Mouse (Mus musculus) retina, embryonic 14.5 days (tissue): ENCODE data around the gene Lyrm1.

Source experiments
- DNase-seq: peaks from one replicate; pipeline ENCODE4 v3.0.0-alpha.2; 2015; ENCODE audit warnings: low spot score

The Lyrm1 gene

DNA sequence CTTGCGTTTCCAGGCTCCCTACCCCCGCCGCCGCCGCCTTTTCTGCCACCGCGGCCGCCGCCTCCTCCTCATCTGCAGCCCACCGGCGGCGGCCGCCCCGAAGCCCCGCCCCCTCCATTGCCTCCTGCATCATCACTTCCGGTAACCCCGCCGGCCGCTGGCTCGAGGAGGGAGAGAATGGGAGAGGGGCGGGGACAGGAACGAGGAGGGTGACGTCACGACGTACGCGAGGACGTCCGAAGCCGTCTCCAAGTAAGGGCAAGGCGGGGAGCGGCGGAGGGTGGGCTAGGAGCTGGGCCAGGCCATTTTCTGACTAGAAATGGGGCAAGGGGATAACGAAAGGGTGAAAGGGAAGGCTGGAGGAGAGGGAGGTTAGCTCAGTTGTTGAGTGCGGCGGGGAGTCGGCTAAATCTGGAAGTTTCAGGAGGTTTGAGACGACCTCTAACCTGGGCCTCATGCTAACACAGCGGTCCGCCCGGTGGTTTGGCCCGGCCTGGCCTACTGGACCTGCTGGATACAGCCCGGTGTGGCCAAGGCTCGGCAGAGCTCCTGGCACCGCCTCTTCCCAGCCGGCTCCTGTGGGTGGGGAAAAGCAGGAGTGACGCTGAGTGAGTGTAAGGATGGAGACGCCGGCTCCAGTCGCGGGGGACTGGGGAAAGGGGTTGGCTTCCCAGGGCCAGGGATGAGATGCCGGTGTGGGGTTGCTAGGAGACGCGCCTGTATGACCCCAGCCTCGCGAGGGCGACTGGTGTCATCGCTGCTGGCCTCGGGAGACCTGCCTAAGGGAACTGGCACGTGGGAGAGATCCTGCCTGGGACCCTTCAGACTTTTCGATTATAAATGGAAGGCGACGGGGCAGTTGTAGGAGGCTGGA, at the start of gene Lyrm1, which contains the start of gene Dcun1d3:
Lyrm1 (plus strand) TSS at position 223 of the 874 bp plus-strand sequence.
Dcun1d3 (minus strand) TSS at position 660 of the 874 bp plus-strand sequence.
- peak; percentile 99 for DNase-seq

DNA sequence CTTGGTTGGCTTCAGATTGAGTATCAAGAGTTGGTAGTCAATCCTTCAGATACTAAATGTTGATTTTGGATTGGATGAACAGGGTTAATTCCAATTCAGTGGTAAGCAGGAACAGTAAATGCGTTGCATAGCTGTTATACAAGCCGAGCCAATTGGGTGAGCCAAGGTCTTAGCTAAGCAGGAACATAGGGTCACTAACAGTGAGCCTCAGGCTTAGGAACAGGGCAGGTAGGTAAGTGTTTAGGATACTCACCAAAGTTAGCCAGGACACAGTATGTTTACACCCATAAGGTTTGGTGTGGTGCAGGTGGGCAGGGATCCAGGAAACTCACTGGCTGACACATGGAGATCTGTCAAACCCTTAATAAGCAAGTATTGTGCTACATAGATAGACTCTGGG, 48.3 kb upstream of the Lyrm1 start:
- no peak for DNase-seq

DNA sequence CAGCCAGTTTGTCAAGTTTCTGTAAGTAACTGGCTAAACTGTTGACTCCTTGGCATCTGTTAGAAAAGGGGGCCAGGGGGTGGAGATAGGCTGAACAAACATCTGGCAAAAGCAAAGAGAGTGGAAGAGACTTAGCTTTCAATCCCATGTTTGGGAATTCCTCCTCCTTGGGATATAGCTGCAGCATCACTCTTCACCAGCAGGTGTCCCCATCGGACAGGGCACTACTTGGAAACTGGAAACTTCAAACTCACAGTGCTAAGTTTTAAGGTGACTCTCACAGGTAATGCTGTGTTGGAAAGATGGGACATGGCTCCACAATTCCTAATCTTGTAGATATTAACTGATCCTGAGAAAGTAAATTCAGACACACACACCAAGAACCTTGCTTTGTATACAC, 46.6 kb upstream of the Lyrm1 start:
- DNase-seq: peak; percentile 81

DNA sequence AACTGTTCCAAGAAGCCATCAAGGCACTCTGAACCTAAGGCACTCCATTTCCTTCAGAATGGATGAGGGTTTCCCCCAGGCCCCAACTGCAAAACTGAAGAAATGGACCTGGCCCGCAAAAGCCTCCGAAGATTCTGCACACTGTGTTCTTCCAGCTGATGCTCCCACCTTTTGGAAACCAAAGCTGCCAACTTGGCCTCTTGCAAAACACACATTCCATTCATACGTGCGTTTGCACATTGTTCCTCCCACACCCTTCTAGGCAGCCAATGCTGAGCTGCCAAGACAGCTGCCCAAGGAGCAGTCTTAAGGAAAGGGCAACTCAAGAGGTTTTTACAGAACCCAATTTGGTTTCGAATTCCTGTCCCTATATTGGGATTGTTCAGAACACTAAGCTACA, 44.9 kb upstream of the Lyrm1 start:
- DNase-seq: no peak

GRCm38 (mm10) chr7:119852494-119852893, 43.2 kb upstream of the Lyrm1 start:
- DNase-seq: no peak

- no peak for DNase-seq
Measured at GRCm38 (mm10) chr7:119853186-119853585, 42.5 kb upstream of the Lyrm1 start.

- DNase-seq: no peak
Measured at GRCm38 (mm10) chr7:119854362-119854761, 41.3 kb upstream of the Lyrm1 start.

DNA sequence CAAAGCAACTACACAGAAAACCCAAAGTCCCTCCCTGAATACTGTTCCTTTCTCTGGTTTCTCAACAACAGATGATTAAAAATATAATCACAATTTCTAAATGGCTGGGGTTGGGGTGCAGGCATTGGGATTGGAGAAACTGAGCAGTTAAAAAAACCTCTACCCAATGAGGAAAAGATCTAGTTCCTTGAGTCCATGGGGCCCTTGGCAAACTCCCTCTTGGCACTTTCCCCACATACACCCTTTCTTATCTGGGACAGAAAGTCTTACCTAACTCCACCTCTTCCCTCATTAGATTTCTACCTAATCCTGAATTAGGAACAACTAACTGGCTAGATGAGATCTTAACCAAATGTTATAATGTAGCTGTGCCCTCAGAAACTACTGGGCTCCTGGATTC, 40.6 kb upstream of the Lyrm1 start:
- no peak for DNase-seq

GRCm38 (mm10) chr7:119859476-119859875, 36.2 kb upstream of the Lyrm1 start:
- no peak for DNase-seq

DNA sequence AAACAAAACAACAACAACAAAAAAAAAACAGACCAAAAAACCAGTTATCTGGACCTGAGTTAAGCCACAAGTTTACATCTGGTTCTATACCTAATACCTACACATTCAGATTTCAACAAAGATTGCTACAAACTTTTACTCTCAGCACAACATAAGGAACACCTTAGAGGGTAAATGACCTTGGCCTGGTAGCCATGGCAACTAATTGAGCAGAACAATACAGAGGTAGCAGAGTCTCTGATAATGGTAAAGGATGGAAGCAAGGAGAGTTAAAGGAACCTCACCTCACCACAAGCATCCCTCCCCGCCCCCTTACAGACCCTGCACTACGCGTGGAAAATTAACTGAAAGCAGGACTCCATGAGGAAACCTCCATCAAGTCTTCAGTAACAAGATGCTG, 35.5 kb upstream of the Lyrm1 start:
- DNase-seq: no peak

- no peak for DNase-seq
Measured at GRCm38 (mm10) chr7:119860554-119860953, 35.1 kb upstream of the Lyrm1 start.

- no peak for DNase-seq
Measured at GRCm38 (mm10) chr7:119860971-119861334, 34.7 kb upstream of the Lyrm1 start.

- DNase-seq: peak; percentile 52
Measured at GRCm38 (mm10) chr7:119861335-119862091, 34.1 kb upstream of the Lyrm1 start.

DNA sequence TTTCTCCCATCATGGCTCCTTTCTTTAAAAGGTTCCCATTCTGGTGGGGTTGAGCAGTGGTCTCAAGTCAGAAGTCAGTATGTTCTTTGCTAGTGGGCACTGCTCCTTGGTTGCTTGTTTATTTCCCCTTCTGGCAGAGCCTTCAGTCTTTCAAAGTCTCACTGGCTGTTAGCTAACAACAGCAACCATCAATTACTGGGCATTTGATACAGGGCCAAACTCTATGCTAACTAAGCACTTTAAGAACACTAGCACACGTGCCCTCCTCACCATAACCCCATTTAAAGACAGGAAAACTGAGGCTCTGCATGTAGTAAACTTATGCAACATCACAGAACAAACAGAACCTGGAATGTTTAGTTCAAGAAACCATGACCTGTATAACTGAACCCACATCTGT, 33.5 kb upstream of the Lyrm1 start:
- DNase-seq: no peak

DNA sequence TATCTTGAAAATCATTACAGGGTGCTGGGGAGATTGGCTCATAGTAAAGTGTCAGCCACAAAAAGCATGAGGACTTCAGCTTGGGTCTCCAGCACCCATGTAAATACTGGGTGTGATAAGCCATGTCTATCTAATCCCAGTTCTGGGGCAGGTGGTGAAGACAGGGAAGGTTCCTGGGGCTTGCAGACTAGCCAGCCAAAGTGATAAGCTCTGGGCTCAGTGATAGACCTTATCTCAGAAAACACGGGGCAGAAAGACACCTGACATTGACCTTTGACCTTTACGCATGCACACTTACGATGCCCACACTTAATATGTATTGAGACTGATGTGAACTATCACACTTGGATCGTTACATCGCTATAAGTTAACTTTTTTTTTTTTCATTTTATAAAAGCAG, 31.2 kb upstream of the Lyrm1 start:
- DNase-seq: no peak

DNA sequence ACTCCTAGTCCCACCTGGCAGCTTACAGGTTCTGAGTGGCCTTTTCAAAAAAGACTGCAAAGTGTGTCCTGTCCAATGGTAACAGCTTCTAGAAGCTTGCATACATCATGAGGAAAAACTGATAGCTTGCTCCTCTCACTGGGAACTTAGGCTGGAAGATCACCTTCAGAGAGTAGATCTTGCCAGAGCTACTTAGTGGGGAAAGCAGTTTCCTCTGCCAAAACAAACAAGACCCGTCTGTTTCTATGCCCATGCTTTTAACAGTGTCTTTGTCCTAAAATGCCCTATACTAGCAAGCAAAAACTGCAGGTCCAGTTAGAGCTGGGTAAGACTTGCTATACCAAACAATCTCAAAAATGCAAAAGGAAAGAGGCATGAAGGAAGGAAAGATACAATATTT, 29.5 kb upstream of the Lyrm1 start:
- no peak for DNase-seq

GRCm38 (mm10) chr7:119872204-119872603, 23.5 kb upstream of the Lyrm1 start:
- no peak for DNase-seq

DNA sequence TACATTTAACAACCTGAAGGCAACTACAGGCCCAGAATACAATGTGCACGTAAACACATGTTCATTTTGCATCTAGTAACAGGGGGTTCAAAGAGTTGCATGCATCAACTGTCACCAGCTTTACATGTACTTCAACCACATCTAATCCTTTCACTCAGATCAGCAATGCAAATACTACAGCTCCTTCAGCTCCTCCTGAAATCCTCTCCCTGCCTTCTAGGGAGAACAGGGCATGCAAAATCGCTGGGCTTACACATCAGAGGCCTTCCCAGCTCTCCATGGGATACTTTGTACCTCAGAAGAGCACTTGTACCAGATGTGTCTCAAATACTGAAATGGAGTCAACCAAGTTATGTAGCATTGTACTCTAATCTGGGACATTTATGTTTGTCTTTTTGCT, 22.6 kb upstream of the Lyrm1 start:
- DNase-seq: no peak

- DNase-seq: no peak
Measured at GRCm38 (mm10) chr7:119875776-119876440, 19.8 kb upstream of the Lyrm1 start.

GRCm38 (mm10) chr7:119879171-119879570, 16.5 kb upstream of the Lyrm1 start:
- DNase-seq: no peak

- no peak for DNase-seq
Measured at GRCm38 (mm10) chr7:119880345-119880744, 15.3 kb upstream of the Lyrm1 start.

DNA sequence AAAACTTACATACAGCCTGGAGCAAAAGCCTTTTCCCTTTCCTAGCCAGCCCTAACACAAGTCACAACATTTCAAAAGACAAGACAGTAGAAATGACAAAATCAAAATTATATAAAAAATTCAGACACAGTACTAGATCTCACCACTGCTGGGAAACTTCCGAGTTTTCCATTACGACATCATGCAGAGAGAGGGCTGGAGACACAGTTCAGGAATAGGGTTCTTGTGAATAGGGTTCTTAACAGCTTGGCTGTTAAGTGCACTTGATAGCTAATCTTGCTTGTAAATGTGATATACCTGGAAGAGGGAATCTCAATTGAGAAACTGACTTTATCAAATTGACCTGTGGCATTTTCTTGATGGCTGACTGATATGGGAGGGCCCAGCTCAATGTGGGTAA, 14.4 kb upstream of the Lyrm1 start:
- DNase-seq: no peak

GRCm38 (mm10) chr7:119887887-119888286, 7.8 kb upstream of the Lyrm1 start:
- no peak for DNase-seq
